Mouse (Mus musculus): ENCODE measurements at regions not wholly inside any gene's neighbourhood (a gene's known extent, or its start where the extent isn't known, plus 50 kb on each side); places are given as distances from the start of the nearest gene placed in this dataset.
A peak's percentile ranks its signal among the peaks of the same experiment; 100 is the strongest.

DNA sequence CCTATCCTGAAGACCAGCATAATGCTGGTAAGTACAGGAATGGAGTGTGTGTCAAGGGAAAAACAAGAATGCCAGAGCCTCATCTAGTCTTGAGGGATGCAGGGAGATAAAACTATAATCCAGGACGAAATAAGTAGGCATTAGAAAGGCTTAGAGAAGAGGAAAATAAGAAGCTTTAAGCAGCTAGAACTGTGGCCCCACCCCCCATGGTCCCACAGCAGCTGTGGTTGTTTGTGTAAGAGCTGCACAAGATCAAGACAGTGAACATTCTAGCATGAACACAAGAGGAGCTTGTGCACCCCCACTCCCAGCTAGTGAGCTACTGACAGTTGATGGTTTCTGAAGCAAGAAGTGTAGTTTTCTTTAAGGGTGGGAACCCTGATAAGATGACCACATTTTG, 315.9 kb downstream of the Tmem135 start:
- no peak for DNase-seq (ENCODE audit: low read depth, low spot score)

DNA sequence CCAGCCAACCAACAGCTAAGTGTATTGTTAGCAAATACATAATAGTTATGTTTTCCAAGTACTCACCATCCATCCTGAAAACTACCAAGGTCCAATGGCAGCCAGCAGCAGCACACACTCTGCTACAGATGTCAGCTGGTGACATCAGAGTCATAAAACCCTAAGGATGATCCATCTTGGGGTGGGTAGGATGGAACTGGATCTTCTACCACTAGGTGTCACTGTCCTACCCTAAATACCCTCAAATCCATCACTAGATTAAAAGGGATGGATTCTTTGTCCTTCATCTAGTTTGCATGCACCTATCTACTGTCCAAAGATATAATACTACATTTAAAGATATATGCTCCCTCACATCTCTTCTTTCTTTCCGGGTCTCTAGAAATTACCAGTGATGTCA, 317.7 kb downstream of the Tmem135 start:
- peak; percentile 5 for DNase-seq (ENCODE audit: low read depth, low spot score)

DNA sequence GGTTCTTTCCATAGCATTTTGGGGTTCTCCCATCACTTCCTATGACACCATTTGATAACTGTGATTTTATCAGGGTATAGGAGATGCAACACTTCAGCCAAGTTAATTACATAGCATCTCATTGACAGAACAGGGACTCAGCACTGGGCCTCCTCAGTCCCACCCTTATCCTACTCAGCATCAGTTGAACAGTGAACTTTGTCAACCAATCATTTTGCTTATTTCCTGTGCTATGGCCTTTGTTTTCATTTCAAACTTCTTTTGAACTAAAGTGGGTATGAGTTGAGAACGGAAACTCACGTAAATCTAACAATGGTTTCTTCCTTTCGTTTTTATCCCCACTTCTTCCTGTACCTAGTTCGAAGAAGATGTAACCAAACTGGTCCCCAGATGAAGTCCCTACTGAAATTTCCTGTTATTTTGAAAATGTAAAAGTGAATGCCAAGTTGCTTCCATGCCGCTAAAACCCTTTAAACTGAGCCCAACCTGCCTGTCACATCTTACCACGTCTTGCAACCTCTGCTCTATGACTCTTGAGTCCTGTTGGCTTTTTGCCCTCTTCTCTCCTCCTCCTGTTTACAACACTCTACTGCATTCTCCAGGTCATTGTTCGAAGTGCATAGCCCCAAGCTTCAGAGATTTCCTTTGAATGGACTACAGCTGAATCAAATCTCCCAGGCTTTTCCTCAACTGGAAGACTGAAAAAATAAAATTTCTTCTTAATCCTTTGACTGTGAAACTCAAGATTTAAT, 329.9 kb downstream of the Tmem135 start:
- DNase-seq (ENCODE audit: low read depth, low spot score): no peak

DNA sequence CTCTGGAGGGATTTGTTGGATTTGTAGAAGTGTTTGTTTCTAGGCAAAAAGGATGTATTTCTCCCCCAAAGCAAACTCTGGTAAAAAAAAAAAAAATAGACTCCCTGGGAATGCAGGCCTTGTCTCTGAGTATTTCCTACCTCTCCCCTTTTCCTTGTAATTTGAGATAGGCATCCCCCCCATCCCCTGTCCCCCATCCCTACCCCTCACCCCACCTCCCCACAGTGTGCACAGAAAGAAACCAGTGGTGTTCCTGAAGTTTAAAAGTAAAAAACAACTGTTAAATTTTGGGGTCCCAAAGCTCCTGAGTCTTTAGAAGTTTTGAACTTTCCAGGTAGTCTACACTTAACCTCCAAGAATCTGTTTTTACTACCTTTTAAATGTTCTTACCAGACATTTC, 334.0 kb downstream of the Tmem135 start:
- DNase-seq (ENCODE audit: low read depth, low spot score): no peak

DNA sequence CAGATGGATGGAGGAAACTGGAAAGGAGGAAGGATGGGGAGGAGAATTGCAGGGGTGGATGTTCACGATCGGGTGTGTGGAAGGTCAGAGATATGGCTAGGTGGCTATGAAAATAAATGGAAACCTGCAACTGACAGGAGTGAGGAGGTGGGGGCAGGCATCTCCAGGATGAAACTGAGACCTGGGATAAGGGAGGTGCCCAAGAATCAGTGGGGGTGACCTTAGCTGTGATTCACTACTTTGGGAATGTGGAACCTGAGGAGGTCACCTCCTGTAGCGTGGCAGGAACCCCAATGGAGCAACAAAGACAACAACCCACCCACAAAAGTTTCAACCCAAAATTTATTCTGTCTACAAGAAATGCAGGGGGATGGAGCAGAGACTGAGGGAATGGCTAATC, 339.6 kb downstream of the Tmem135 start:
- DNase-seq (ENCODE audit: low read depth, low spot score): no peak

DNA sequence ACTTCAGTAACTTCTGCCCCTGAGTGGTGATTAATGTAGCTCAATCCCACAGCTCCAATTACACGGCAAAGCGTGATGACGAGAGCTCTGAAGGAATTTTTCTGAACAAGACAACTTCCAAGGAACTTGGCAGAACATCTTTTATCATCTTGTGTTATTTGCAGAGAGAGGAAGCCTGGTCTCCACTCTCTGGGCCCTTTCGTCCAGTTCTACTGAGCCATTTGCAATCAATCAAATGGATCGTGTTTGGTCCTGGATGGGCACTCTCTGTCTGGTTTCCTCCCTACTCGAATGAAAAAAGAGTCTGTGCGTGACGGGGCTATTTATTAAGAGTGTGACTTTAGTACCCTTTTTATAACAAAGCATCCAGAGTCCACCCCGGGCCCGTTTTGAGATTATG, 340.4 kb downstream of the Tmem135 start:
- DNase-seq (ENCODE audit: low read depth, low spot score): no peak

DNA sequence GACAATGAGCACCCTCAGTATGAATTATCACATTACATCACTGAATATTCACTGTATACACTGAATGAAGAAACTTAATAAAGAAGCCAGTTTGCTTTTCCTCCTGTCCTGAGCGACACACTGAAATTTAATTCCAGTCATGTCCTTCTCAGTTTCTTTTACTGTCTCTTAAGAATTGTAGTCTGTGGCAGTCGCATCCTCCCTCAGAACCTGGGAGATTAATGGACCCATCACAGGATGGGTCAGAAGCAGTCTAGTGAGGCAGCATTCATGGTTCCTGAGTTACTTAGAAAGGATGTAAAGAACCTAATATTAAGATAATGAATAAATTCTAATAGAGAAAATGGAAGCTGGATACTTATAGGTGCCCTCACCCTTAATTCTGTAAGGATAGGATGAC, 349.5 kb downstream of the Tmem135 start:
- DNase-seq (ENCODE audit: low read depth, low spot score): no peak

DNA sequence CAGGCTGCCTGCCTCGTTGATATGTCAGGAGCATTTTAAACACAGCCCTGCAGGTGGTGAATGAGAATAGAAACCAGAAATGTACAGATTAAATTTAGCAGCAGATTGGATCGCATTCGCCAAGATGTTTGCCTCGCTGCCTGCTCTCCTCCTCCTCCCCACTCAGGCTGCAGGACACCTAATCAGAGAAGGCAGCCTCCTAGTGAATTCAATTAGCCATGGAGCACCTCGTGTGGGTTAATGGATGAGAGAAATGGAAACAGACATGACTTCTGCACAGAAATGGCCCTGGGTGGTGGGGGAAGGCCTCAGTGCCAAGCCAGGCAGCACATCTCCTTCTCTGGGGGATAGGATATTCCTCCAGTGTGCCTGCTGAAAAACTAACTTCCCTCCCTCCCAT, 352.8 kb downstream of the Tmem135 start:
- DNase-seq (ENCODE audit: low read depth, low spot score): no peak

DNA sequence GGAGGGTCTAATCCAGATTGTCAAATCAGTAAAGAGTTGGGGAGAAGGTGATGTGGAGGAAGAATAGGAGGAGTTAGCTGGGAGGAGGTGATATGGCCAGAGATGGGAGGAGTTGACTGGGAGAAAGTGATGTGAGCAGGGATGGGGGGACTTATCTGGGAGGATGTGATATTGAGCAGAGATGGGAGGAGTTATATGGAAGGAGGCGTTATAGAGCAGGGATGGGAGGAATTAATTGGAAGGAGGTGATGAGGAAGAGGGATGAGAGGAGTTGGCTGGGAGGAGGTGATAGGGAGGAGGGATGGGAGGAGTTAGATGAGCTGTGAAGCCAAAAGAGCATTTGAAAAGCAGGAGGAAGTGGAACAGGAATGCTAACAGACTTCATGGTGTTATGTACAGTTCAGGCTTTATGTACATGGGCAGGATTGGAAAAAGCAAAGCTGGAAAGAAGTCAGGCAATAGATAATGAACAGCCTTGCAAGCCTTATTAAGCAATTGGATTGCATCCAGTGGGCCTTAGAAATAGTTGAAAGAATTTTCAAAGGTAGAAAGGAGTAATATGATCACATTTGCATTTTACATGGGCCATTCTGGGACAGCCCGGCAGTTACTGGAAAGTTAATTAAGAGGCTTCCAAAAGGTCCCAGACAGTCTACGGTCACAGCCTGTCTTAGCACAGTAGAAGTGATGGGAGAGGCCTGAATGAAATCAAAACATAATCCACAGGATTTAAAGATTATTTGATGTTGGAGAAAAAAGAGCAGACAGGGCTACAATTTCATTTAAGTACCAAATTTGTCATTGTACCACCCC, 357.4 kb downstream of the Tmem135 start:
- no peak for DNase-seq (ENCODE audit: low read depth, low spot score)

DNA sequence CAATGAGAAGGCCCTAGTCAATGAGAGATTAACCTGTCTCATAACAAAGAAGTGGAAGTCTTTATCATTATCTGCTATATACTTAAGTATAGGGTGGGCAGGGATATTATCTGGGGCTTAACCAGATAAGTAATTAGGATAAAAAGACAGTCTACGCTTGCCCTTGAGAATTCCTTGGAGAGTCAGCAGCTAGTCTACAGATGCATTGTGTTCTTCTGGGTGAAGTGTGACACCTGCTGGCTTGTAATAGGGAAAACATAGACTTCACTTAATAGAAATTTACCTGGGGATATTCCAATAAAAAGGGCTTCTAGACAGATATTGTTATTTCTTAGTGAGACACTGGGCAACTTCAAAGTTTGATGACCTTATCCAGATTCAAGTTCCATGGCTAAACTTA, 361.0 kb downstream of the Tmem135 start:
- DNase-seq (ENCODE audit: low read depth, low spot score): no peak

DNA sequence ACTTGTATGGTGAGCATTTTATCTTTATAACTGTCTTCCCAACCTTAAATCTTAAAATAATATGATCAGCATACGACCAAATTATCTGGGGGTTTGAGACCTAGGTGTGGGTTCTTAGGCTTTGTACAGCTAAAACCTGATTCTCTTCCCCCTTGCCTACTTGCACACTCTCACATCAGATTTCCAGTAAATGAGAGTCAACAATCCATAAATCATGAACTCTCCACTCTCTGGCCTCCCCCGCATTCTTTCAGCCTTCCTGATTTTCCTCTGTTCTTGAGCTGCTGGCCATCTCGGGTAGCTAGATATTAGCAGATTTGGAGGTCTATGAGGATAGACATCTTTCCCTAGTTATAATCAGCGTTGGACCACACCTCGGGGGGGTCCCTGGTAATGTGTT, 362.7 kb downstream of the Tmem135 start:
- DNase-seq (ENCODE audit: low read depth, low spot score): no peak

DNA sequence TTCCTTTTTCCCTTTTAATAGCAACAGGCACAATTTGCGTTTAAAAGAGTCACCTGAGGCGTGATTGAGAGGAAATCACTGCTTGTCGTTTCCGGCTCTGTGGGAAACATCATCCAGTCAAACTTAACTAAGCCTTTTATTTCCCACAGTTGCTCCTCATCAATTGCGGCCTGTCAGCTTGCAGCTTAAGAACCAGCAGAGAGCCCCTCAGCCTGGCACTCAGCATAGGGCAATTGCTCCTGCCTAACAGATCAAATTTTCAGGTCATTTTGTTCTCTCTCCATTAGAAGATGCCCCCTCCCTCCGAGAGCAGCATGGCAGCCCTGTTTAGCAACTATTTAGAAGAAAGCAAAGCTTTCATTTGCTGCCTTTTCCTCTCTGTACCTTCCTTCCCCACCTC, 363.9 kb downstream of the Tmem135 start:
- no peak for DNase-seq (ENCODE audit: low read depth, low spot score)

DNA sequence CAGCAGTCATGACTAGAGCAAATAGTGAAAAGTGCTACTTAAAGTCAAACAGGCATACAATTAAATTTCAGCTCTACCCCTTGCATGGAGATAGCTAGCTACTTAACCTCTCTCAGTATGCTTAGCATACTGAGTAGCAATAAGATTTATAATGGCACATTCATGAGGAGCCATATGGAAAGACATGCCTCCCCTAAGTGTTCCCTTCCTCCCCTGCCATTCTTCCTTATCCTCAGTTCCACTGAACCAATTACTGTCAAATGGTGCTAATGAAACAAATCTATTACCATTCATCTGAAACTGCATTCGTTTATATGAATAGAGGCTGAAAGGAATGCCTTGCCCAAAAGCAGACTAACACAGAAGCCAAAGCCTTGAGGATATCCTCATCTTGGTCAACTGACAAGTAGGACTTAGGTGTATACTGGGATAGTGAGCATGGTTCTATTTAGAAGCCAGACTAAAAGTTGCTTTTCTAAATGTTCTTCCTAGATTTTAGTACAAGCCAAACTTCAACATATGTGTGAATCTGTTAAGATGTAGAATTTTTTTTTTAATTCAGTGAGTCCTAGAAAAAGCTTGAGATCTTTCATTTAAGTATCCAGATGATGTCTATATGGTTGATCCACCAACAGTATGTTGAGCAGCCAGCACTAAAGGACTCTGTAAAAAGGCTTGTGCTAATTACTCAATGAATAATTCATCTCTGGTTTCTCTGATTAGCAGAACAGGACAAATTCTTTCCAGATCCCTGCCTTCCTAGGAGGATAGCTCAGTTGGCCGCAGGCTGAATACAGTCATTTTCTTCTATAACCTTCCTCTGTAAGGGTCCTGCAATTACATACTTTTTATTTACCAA, 368.7 kb downstream of the Tmem135 start:
- DNase-seq (ENCODE audit: low read depth, low spot score): no peak

DNA sequence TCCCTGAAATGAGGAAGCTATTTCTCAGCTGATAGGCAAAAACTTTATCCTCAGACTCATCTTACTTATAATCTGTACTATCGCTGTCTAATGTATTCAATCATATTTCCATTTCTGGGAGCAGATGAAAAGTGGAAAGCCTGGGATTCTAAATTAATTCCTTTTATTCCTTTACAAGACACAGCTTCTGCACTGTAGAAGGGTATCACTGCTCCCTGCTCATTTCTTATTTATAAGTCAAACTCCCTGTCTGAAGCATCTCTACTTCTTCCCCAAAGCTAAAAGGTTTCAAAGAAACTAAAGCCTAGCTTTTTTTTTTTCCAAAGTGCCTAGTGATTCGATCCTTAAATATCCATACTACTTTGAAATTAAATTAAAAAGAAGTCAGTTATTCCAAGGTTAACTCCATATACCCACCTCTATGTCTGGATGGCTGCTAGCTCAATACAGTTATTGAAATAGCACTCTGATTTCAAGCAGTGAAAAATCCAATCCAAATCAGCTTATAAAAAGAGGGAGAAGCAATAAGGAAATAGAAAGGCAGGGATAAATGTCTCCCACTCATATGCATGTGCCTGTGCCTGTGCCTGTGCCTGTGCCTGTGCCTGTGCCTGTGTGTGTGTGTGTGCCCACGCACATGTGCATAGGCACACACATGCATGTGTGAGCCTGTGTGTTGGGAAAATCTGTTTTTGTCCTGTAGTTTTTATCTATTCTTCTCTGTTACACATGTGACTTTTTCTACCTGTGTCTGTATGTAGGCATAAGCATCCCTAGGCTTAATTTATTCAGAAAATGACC, 380.6 kb downstream of the Tmem135 start:
- DNase-seq (ENCODE audit: low read depth, low spot score): no peak

DNA sequence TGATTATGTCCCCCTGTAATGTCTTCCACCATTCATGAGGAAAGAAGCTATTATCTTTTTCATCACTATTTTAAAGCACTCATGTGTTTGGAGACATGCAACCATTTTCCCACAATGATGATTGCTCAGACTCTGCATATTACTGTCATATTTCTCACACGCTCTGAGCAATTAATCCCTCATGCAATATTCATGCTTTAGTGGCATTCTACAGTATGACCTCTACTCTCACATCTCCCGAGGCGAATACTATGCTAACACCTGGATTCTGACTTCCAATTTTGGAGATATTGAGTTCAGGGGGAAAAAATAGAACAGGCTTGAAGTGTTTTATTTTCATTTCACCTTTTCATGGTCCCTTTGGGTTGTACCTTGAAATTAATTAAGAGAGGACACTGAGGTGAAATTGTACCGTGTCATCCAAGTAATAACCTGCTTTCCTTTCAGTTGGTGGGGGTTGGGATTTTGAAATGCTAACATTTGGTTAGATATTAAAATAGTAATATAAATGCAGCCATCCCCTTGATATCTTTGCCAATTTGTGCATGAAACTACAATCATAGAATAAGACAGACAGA, 405.1 kb downstream of the Tmem135 start:
- DNase-seq (ENCODE audit: low read depth, low spot score): no peak

DNA sequence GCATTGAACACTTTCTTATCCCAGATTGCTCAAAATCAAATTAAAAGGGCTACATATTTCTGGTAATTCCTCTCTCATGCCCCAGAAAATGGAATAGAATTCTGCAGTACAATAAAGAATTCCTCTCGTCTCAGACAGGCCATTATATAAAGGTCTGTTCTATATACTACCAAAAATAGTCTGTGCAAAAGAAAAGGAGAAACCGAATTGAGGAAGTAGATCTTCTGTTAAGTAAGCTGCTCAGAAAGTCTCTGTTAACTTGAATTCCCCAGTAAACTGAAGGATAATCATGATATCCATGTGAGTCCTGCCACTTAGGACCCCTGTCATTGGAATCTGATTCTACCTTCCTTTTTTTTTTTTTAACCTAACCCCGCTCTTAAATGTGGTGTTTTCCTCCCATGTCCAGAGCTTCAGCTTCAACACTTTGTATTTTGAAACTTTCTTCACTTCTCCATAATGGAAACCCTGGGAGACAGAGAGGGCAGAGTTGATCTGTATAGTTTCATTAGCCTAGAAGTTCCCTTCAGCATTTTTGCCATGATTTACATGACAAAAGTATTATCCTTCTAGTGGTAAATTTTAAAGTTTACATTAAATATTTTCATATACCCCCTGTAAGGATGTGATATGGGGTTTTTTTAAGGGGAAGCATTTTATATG, 406.1 kb downstream of the Tmem135 start:
- no peak for DNase-seq (ENCODE audit: low read depth, low spot score)

DNA sequence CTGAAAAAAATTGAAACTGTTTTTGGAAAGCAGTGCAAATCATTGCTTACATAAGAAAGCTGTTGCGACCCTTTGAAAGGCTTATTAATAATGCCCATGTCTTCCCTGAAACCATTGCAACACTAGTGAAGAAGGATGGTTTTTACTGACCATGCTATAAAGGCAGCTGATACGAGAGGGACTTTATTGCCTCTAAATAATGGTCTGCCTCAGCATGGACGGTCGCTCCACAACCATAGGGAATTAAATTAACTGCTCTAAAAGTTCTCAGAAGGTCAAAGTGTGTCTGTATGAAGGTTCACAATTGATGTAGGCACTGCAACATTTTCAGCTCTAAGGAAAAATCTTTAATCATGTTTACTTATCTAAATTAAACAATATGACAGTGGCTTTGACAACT, 429.6 kb downstream of the Tmem135 start:
- no peak for DNase-seq (ENCODE audit: low read depth, low spot score)

DNA sequence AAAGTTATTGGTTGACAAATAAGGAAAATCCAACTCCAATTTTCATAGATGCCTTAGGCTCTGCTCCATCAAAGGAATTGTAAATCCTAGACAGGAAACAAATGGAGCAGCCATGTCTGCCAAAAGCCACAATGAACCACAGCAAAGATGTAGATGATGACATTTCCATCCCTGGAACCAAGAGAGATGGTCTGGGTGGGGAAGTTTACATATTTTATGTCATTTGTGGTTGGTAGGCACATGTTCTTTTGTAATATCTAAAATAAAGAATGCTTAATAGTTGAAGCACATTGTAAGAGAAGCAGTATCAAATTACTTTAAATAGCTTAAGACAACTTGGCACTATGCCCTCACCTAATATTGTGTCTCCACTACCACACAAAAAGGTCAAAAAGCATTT, 443.2 kb downstream of the Tmem135 start:
- DNase-seq (ENCODE audit: low read depth, low spot score): no peak

DNA sequence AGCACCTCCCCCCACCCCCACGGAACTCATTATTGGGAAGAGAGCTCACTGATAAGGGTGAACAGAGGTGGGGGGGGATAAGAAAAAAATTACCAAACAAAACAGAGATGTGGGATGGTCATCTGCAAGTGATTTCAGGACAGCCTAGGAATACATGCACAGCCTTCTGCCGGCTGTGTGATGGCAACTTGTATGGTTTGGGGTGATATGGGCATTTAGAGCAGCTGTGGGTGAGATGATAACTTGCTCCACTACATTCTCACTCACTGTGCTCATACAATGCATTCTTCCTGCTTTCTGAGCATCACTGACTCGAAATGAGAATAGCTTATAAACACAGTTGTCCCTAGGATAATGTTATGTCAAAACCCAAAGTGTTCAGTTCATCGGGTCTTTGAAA, 443.8 kb downstream of the Tmem135 start:
- no peak for DNase-seq (ENCODE audit: low read depth, low spot score)

DNA sequence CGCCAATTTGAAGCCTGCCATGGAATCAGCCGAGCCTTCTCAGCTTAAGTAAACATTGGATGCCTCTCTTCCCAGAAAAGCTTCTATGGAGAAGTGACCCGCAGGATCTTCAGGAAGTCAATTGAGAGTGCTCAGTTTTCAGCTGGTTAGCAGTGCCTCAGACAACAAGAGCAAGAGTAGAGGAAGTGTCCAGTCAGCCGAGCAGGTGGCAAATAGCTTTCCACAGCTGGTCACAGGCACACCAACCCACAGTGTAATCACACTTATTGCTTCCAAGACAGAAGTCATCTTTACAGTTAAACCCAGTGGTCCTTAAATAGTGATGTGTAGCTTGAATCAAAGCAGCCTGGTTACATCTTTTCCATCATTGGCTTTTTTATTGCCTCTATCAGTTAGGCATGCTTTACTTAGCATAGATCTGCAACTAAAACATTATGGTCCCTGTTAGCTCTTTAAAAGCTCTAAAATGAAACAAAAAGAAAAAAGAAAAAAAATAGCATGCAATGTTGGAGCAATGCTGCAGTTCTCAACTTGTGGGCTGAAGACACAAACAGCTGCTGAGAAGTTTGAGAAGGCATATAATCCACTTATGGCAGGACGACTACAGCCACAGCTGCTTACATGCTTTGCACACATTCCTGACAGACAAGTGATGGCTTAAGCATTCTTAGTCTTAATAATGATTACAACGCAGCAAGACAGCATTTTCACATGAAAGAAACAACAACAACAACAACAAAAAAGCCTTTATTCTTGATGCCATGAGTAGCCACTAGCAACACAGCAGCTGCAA, 444.5 kb downstream of the Tmem135 start:
- no peak for DNase-seq (ENCODE audit: low read depth, low spot score)
